Mouse (Mus musculus) G1E (cell line): ENCODE results near the gene Cenpf. TPM values are rescaled to one million over a fixed set of nuclear protein-coding genes. Genes with fewer than 3 reads are reported as not detected.

ENCODE experiments used
- ATAC-seq: 2 replicates; pipeline ENCODE4 v1.8.0; 2016; ENCODE audit warnings: mild to moderate bottlenecking; ENCODE audit not compliant: insufficient number of reproducible peaks, poor library complexity, low FRiP score, severe bottlenecking; ENCODE audit errors: extremely low read depth
- DNase-seq: peaks from one replicate; pipeline ENCODE4 v3.0.0; 2012; ENCODE audit warnings: low spot score
- H3K27me3 ChIP-seq: 2 replicates; pipeline ENCODE4 v1.6.1; 2012; ENCODE audit warnings: mild to moderate bottlenecking, low read length, inconsistent platforms; ENCODE audit not compliant: insufficient read depth
- H3K36me3 ChIP-seq: replicated peaks from 2 replicates; pipeline ENCODE3; 2012; ENCODE audit warnings: mild to moderate bottlenecking, inconsistent platforms
- H3K4me1 ChIP-seq: 2 replicates; pipeline ENCODE4 v1.6.1; 2012; ENCODE audit warnings: low read depth, low read length, inconsistent platforms, mixed read lengths; ENCODE audit not compliant: insufficient read depth
- H3K4me3 ChIP-seq: 2 replicates; pipeline ENCODE4 v1.5.1; 2012; ENCODE audit warnings: low read depth, mild to moderate bottlenecking, inconsistent platforms, low read length, moderate library complexity, mixed read lengths
- H3K9me3 ChIP-seq: replicated peaks from 2 replicates; pipeline ENCODE4 v1.6.1; 2012; ENCODE audit warnings: inconsistent platforms
- CTCF ChIP-seq: IDR thresholded peaks from 2 replicates; pipeline ENCODE4 v1.5.1; 2012; ENCODE audit warnings: low read depth, low read length, inconsistent platforms, mixed read lengths
- GATA1 ChIP-seq: IDR thresholded peaks from 2 replicates; pipeline ENCODE4 v1.6.1; 2012; ENCODE audit warnings: borderline replicate concordance, low read length, inconsistent platforms, mixed read lengths
- GATA2 ChIP-seq: IDR thresholded peaks from 2 replicates; pipeline ENCODE4 v1.6.1; 2012; ENCODE audit warnings: low read depth, low read length, inconsistent platforms, borderline replicate concordance
- POLR2AphosphoS5 ChIP-seq: IDR thresholded peaks from 2 replicates; pipeline ENCODE4 v1.6.1; 2012; ENCODE audit warnings: low read depth, low read length, inconsistent platforms; ENCODE audit not compliant: insufficient replicate concordance
- TAL1 ChIP-seq: conservative IDR thresholded peaks from 2 replicates; pipeline ENCODE4 v1.6.1; 2012; ENCODE audit warnings: low read depth, low read length, inconsistent platforms, mixed read lengths
- polyA plus RNA-seq: library from polyadenylated mRNA; stranded (reverse); fragments of >175 nt; gene quantifications from 2 replicates; pipeline ENCODE4 v1.2.3, GENCODE M21; 2012
- total RNA-seq, 2 experiments: library from RNA; stranded (forward) in 1 of 2; stranded (reverse) in 1 of 2; fragments of 200-1000 nt in 1 of 2; fragments of >200 nt in 1 of 2; fragmentation: Nextera tagmentation in 1 of 2; gene quantifications; 2 replicates each; pipeline ENCODE4 v1.2.3; 2014 to 2017

Cenpf gene
- total and polyA plus RNA-seq, 3 experiments: 3.6 to 115 (median 42.3) TPM

- DNase-seq (no peak), ATAC-seq (no peak)
- TF ChIP-seq GATA2 (no peak), CTCF (peak; percentile 12; the same call in 1 of the 2 replicates), TAL1 (no peak)
- peaks cover 20% of the 10 kb centered on the region for H3K9me3 ChIP-seq
- no peaks in the 10 kb centered on the region for H3K4me1 ChIP-seq
- H3K36me3 ChIP-seq: no peaks in the 10 kb centered on the region
- no peak overlapping the region for H3K4me3 ChIP-seq
- H3K27me3 ChIP-seq: no peaks in the 10 kb centered on the region
These were observed 59.7 kb downstream of the Cenpf start for GRCm38 (mm10) chr1:189627976-189628768.

- no peaks in the 10 kb centered on the region for H3K27me3 ChIP-seq
- ATAC-seq (no peak), DNase-seq (no peak)
- peaks cover 31% of the 10 kb centered on the region for H3K9me3 ChIP-seq
- no peak overlapping the region for H3K4me3 ChIP-seq
- no peaks in the 10 kb centered on the region for H3K4me1 ChIP-seq
- no peaks in the 10 kb centered on the region for H3K36me3 ChIP-seq
- TF ChIP-seq GATA1 (no peak), TAL1 (no peak), GATA2 (no peak), POLR2AphosphoS5 (no peak), CTCF (no peak)
These were observed 63.1 kb downstream of the Cenpf start for GRCm38 (mm10) chr1:189624756-189625155.

GRCm38 (mm10) chr1:189618970-189619740, 68.7 kb downstream of the Cenpf start:
- no peaks in the 10 kb centered on the region for H3K4me1 ChIP-seq
- H3K36me3 ChIP-seq: no peaks in the 10 kb centered on the region
- no peaks in the 10 kb centered on the region for H3K27me3 ChIP-seq
- DNase-seq: no peak
- H3K9me3 ChIP-seq: peaks cover 58% of the 10 kb centered on the region
- no peak for ATAC-seq
- TF ChIP-seq CTCF (no peak), GATA2 (no peak), TAL1 (no peak), POLR2AphosphoS5 (no peak), GATA1 (no peak)
- H3K4me3 ChIP-seq: no peak overlapping the region

GRCm38 (mm10) chr1:189617381-189617780, 70.5 kb downstream of the Cenpf start:
- Histone ChIP-seq H3K4me3 (no peak overlapping the region), H3K9me3 (peaks cover 58% of the 10 kb centered on the region), H3K27me3 (no peaks in the 10 kb centered on the region), H3K36me3 (no peaks in the 10 kb centered on the region), H3K4me1 (no peaks in the 10 kb centered on the region)
- DNase-seq (no peak), ATAC-seq (no peak)
- TF ChIP-seq GATA1 (no peak), GATA2 (no peak), TAL1 (no peak), POLR2AphosphoS5 (no peak)

- no peak for ATAC-seq
- Histone ChIP-seq H3K4me3 (no peak overlapping the region), H3K9me3 (peaks cover 63% of the 10 kb centered on the region), H3K36me3 (no peaks in the 10 kb centered on the region), H3K4me1 (no peaks in the 10 kb centered on the region), H3K27me3 (no peaks in the 10 kb centered on the region)
- DNase-seq: no peak
- TF ChIP-seq CTCF: no peak
- no peak for TF ChIP-seq GATA2
- no peak for TF ChIP-seq POLR2AphosphoS5
- TF ChIP-seq TAL1: no peak
- no peak for TF ChIP-seq GATA1
These were observed 72.6 kb downstream of the Cenpf start for GRCm38 (mm10) chr1:189615246-189615645.

- Histone ChIP-seq H3K27me3 (no peaks in the 10 kb centered on the region), H3K9me3 (peaks cover 55% of the 10 kb centered on the region), H3K36me3 (no peaks in the 10 kb centered on the region), H3K4me3 (no peak overlapping the region), H3K4me1 (no peaks in the 10 kb centered on the region)
- TF ChIP-seq GATA2: no peak
- TF ChIP-seq POLR2AphosphoS5: no peak
- TF ChIP-seq CTCF: no peak
- TF ChIP-seq GATA1: no peak
- TF ChIP-seq TAL1: no peak
- ATAC-seq (no peak), DNase-seq (no peak)
These were observed 74.8 kb downstream of the Cenpf start for GRCm38 (mm10) chr1:189613076-189613475.
